Mouse (Mus musculus): ENCODE measurements at regions not wholly inside any gene's neighbourhood (a gene's known extent, or its start where the extent isn't known, plus 50 kb on each side); places are given as distances from the start of the nearest gene placed in this dataset.
"Not testable (repeated sequence)": the region's sequence is repeated elsewhere in the genome, so short reads cannot be mapped to it uniquely, and the experiment has no call there.

DNA sequence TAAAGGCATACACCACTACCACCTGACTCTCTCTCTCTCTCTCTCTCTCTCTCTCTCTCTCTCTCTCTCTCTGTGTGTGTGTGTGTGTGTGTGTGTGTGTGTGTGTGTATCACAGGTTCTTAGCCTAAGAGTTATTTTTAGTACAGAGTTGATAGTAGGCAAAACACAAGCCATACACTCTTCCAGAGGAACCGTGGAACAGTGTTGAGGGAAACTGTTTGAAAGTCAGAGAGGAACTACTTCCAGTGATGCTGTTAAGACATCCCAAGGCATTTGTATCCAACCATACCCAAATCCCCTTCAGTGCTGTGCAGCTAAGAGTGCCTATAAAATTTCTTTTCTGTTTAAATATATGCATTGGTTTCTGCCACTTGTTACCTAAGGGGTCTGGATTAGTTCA is 68.3 kb upstream of the Akap13 start:
- no peak for DNase-seq (ENCODE audit: low spot score)
- Histone ChIP-seq H3K4me3 (no peak overlapping the region), H3K27ac (peak overlapping the region; percentile 69), H3K9me3 (no peaks in the 10 kb centered on the region), H3K27me3 (ENCODE audit: insufficient read depth, poor library complexity, severe bottlenecking) (no peaks in the 10 kb centered on the region), H3K36me3 (no peaks in the 10 kb centered on the region), H3K4me1 (peaks cover 15% of the 10 kb centered on the region)
- WGBS = 23% methylated on average over 1 of the region's 1 CpGs

DNA sequence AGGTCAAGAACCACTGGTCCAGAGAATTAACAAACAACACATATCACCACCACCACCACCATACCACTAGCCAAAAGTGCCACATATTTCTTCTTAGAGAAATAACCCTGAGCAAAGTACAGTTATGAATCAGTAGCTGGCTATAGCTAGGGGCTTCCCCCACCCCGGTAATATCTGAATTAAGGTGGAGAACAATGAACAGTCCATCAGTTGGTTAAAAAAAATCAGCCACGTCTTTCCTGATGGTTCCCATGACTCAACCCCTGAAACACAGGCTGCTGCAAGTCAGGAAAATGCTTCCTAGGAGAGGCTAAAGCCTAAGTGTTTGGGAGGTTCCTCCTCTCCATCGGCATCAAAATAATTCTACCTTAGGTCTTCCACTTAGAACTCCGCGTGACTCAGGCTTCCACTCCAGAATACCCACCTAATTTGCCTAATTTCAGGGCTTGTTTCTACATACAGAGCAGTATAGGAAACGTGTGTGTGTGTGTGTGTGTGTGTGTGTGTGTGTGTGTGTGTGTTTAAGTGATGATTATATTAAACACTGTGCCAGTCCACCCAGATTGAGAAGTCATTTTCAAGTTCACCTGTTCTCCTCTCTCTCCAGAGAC is 67.4 kb upstream of the Akap13 start:
- Histone ChIP-seq H3K27ac (peak overlapping the region; percentile 69), H3K4me3 (no peak overlapping the region), H3K9me3 (no peaks in the 10 kb centered on the region), H3K36me3 (no peaks in the 10 kb centered on the region), H3K27me3 (ENCODE audit: insufficient read depth, poor library complexity, severe bottlenecking) (no peaks in the 10 kb centered on the region), H3K4me1 (peaks cover 15% of the 10 kb centered on the region)
- 75% methylated on average over 6 of the region's 6 CpGs for WGBS
- no peak for DNase-seq (ENCODE audit: low spot score)

DNA sequence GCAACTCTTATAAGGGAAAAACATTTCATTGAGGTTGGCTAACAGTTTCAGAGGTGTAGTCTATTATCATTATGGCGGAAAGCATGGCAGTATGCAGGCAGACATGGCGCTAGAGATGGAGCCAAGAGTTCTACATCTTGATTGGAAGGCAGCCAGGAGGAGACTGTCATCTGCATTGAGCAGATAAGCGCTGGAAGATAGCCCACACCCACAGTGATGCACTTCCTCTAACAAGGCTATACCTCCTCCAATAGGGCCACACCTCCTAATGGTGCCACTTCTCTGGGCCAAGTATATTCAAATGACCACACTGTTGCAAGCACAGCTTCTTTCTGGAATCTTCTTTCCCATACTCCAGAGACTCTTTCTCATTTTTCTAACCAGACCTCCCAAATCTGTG is 65.2 kb upstream of the Akap13 start:
- H3K27me3 ChIP-seq (ENCODE audit: insufficient read depth, poor library complexity, severe bottlenecking) = no peaks in the 10 kb centered on the region
- H3K9me3 ChIP-seq = no peaks in the 10 kb centered on the region
- no peaks in the 10 kb centered on the region for H3K36me3 ChIP-seq
- H3K27ac ChIP-seq = no peak overlapping the region
- peaks cover 14% of the 10 kb centered on the region for H3K4me1 ChIP-seq
- no peak for DNase-seq (ENCODE audit: low spot score)
- WGBS = 84% methylated on average over 3 of the region's 3 CpGs
- no peak overlapping the region for H3K4me3 ChIP-seq

DNA sequence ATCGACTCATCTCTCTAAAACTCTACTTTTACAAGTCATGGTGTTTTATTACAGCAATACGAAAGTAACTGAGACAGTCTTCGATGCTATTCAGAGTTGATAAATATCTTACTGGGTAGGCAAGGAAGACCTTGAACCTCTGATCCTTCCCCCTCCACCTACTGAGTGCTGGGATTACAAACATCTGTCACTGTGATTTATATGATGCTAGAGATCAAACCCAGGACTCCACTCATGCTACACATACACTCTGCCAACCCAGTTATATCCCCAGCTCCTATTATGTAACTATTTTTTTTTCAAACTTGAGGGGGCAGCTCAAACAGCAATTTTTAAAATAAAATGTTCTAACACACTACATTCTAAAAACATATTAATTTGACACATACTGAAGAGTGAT is 62.6 kb upstream of the Akap13 start:
- 82% methylated on average over 3 of the region's 3 CpGs for WGBS

DNA sequence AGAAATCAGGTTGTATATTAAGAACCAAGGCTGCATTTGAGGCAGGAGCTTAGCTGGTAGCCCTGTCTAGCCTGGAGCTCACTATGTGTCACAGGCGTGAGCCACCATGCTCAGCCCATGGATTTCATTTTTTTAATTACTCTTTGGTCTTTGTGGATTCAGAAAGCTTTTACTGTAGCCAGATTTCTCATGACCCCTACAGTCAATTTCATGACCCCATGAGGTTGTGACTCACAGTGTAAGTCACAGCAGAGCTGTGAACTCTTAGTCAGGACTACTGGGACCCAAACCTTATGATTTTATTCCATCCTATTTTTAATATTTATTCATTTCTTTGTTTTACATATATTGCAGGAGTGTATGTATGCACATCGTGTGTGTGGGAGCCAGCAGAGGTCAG is 61.9 kb upstream of the Akap13 start:
- no peak overlapping the region for H3K27ac ChIP-seq
- no peaks in the 10 kb centered on the region for H3K27me3 ChIP-seq (ENCODE audit: insufficient read depth, poor library complexity, severe bottlenecking)
- H3K4me3 ChIP-seq = no peak overlapping the region
- H3K36me3 ChIP-seq = no peaks in the 10 kb centered on the region
- DNase-seq (ENCODE audit: low spot score) = no peak
- peaks cover 19% of the 10 kb centered on the region for H3K4me1 ChIP-seq
- WGBS = 83% methylated on average over 2 of the region's 2 CpGs
- H3K9me3 ChIP-seq = no peaks in the 10 kb centered on the region

More for the DNA sequence above, 62.6 kb upstream of the Akap13 start:
- no peak for DNase-seq (ENCODE audit: low spot score)
- no peaks in the 10 kb centered on the region for H3K27me3 ChIP-seq (ENCODE audit: insufficient read depth, poor library complexity, severe bottlenecking)
- peaks cover 20% of the 10 kb centered on the region for H3K4me1 ChIP-seq
- no peak overlapping the region for H3K4me3 ChIP-seq
- no peaks in the 10 kb centered on the region for H3K36me3 ChIP-seq
- H3K9me3 ChIP-seq = no peaks in the 10 kb centered on the region
- no peak overlapping the region for H3K27ac ChIP-seq

DNA sequence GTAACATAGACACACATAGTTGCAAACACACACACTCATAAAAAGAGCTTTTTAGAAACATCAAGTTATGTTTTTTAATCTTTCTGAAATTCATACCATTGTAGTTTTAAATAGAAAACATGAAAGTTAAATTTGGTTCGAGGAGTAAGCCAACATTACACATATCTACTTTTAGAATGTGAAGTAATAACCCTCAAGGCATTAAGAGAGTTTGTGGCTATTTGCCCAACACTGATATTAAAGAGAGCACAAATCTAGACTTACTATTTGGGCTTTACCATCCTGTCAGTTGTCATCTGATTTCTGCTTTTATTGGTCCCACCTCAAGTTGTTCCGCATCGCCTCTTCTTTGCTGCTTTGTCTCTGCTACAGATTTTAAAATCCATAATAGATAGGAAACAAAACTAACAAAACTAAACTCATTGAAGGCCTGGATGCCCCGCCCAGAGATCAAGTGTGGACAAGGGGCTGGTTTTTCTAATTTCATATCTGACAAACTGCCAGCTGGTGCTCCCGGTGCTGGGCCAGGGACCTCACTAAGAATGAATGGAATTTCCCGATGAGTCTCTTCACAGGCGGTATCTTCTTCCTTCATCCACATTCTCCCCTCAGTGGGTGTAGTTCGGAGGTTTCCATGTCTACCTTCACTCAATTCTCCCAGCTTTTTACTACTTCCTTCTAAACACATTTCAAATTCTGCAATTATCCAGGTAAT is 60.3 kb upstream of the Akap13 start:
- Histone ChIP-seq H3K9me3 (no peaks in the 10 kb centered on the region), H3K4me1 (peaks cover 30% of the 10 kb centered on the region), H3K4me3 (no peak overlapping the region), H3K27ac (peak overlapping the region; percentile 64), H3K36me3 (no peaks in the 10 kb centered on the region), H3K27me3 (ENCODE audit: insufficient read depth, poor library complexity, severe bottlenecking) (no peaks in the 10 kb centered on the region)
- 37% methylated on average over 8 of the region's 8 CpGs for WGBS
- peak; percentile 80 for DNase-seq (ENCODE audit: low spot score)

DNA sequence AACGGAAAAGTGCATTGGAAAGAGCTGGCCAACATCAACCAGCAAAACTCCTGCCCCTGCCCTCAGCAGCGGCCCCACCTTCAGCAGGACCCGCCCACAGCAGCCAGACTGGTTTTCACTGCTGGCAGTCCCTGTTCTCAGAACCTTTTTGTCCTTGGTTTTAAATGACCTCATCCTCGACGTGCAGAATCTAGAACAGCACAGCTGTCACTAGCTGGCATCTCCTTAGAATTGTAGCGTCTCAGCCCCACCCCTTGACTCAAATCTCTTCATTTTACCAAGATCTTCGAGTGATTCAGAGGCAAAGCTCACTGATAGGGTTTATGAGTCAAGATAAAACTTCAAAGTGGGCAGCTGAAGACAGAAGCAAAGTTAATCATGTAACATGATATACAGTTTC is 57.8 kb upstream of the Akap13 start:
- H3K36me3 ChIP-seq = no peaks in the 10 kb centered on the region
- H3K9me3 ChIP-seq = no peaks in the 10 kb centered on the region
- peak overlapping the region; percentile 78 for H3K27ac ChIP-seq
- H3K27me3 ChIP-seq (ENCODE audit: insufficient read depth, poor library complexity, severe bottlenecking) = no peaks in the 10 kb centered on the region
- 15% methylated on average over 7 of the region's 7 CpGs for WGBS
- peaks cover 38% of the 10 kb centered on the region for H3K4me1 ChIP-seq
- no peak overlapping the region for H3K4me3 ChIP-seq
- peak; percentile 78 for DNase-seq (ENCODE audit: low spot score)

DNA sequence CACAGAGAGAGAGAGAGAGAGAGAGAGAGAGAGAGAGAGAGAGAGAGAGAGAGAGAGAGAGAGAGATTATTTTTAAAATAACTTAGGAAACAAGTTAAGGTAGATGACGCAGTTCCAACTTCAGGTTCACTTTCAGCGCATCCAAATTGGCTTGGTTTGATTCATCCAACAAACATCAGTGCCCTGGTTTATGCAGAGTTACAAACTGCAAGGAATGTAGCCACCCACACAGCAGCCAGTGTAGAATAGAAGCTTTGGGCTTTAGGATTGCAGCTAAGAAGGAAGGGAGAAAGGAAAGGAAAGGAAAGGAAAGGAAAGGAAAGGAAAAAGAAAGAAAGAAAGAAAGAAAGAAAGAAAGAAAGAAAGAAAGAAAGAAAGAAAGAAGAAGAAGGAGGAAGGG is 56.9 kb upstream of the Akap13 start:
- Histone ChIP-seq H3K27ac (0 out of 2 replicates have a peak overlapping the region, but pooled peaks have one; percentile 16), H3K4me1 (peaks cover 38% of the 10 kb centered on the region)
- H3K9me3 ChIP-seq; H3K27me3 ChIP-seq (ENCODE audit: insufficient read depth, poor library complexity, severe bottlenecking); DNase-seq (ENCODE audit: low spot score); H3K36me3 ChIP-seq; H3K4me3 ChIP-seq: not testable (repeated sequence)
- WGBS = 75% methylated on average over 2 of the region's 2 CpGs

DNA sequence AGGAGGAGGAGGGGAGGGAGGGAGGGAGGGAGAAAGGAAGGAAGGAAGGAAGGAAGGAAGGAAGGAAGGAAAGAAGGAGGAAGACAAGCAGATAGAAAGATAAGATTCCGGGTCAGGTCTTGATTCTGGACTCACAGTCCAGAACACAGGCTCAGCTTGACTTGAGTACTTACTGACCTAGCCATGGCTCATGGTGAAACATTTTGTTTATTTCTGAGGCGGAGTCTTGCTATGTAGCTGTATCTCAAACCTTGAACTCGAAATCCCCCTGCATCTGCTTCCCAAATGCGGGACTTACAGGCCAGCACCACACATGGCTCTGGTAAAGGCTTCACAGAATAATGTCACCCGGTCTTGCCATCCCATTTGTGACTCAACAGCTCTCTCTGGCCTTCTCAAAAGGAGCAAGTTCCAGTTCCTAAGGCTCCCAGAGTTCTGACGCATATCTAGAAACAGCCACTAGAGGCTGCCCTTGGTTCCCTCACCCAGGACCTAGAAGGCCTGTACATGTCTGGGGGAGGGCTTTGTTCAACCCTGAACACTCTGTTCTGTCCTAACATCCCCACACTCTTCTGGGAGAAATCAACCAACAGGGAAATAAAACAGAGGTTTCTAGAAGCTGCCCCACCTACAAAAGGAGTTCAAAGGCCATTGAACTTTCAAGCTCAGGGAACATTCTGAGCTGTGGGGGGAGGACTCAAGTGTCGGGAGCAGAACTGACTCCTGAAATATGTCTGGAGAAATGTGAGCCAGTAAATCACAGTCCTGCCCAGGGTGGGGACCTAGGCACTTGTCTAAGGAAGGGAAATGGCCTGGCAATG is 56.2 kb upstream of the Akap13 start:
- Histone ChIP-seq H3K9me3 (no peaks in the 10 kb centered on the region), H3K27ac (peak overlapping the region; percentile 78), H3K36me3 (no peaks in the 10 kb centered on the region), H3K27me3 (ENCODE audit: insufficient read depth, poor library complexity, severe bottlenecking) (no peaks in the 10 kb centered on the region), H3K4me1 (peaks cover 38% of the 10 kb centered on the region), H3K4me3 (no peak overlapping the region)
- 43% methylated on average over 7 of the region's 7 CpGs for WGBS
- DNase-seq (ENCODE audit: low spot score) = peak; percentile 84

DNA sequence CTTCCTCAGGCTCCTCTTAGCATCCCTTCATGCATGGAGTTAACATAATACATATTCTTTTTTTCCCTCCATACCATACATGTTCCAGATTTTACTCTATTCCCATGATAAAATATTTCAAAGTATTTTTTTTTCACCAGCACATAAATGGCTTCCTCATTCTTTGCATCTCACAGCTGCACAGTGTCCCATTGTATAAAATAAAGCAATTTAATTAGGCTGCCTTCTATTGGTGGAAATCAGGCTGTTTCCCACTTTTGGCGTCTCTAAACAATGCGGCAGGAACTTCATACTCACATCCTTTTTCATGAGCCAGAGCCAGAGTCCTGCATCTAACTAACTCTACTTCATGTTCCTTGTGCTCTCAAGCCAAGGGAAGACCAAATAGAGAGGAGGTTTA is 54.9 kb upstream of the Akap13 start:
- no peak for DNase-seq (ENCODE audit: low spot score)
- no peaks in the 10 kb centered on the region for H3K36me3 ChIP-seq
- H3K9me3 ChIP-seq = no peaks in the 10 kb centered on the region
- no peaks in the 10 kb centered on the region for H3K27me3 ChIP-seq (ENCODE audit: insufficient read depth, poor library complexity, severe bottlenecking)
- WGBS = 85% methylated on average over 2 of the region's 2 CpGs
- H3K4me1 ChIP-seq = peaks cover 40% of the 10 kb centered on the region
- no peak overlapping the region for H3K4me3 ChIP-seq
- H3K27ac ChIP-seq = no peak overlapping the region

DNA sequence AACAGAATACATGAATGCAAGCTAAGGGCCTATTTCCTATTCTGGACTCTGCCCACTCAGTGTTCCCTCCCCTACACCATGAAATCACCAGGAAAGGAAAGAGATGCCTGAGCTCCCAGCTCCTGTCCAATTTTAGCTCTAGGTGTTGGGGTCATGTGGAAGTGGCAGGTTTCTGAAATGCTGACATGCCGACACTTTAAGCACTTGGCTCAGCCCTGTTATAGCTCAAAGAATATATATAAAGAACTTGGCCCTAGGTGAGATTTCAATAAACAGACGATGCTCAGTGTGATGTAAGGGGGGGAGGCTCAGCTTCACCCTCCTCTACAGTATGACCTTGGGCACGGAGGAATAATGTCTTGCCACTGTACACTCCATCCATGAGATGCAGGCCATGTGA is 50.4 kb upstream of the Akap13 start:
- Histone ChIP-seq H3K27ac (peak overlapping the region; percentile 81), H3K4me3 (no peak overlapping the region), H3K4me1 (peaks cover 26% of the 10 kb centered on the region), H3K27me3 (ENCODE audit: insufficient read depth, poor library complexity, severe bottlenecking) (no peaks in the 10 kb centered on the region), H3K36me3 (no peaks in the 10 kb centered on the region), H3K9me3 (no peaks in the 10 kb centered on the region)
- peak; percentile 80 for DNase-seq (ENCODE audit: low spot score)
- WGBS = 50% methylated on average over 3 of the region's 3 CpGs

Data from heart, embryonic 10.5 days (tissue).